Mouse (Mus musculus) neural tube, embryonic 14.5 days (tissue): ENCODE data around the gene Pelp1. TPM values are rescaled to one million over a fixed set of nuclear protein-coding genes. Genes with fewer than 3 reads are reported as not detected.
A peak's percentile ranks its signal among the peaks of the same experiment; 100 is the strongest.

ENCODE experiments used
- ATAC-seq: fragments of 200-750 bp; cut with Nextera tagmentation; 2 replicates; pipeline ENCODE4 v1.8.0; 2017; ENCODE audit warnings: low read depth, mild to moderate bottlenecking, moderate TSS enrichment, moderate library complexity
- H3K27ac ChIP-seq: fragments of 300-500 bp; sonication (generic); 2 replicates; pipeline ENCODE4 v1.5.1; 2014; ENCODE audit warnings: low read depth, mild to moderate bottlenecking, control low read depth, low read length, moderate library complexity, mixed read lengths
- H3K27me3 ChIP-seq: fragments of 300-500 bp; sonication (generic); 2 replicates; pipeline ENCODE4 v1.6.1; 2014; ENCODE audit warnings: low read length; ENCODE audit not compliant: control insufficient read depth, insufficient read depth
- H3K36me3 ChIP-seq: fragments of 300-500 bp; sonication (generic); 2 replicates; pipeline ENCODE4 v1.6.1; 2014; ENCODE audit warnings: low read length, mixed read lengths; ENCODE audit not compliant: control insufficient read depth, insufficient read depth
- H3K4me1 ChIP-seq: fragments of 300-500 bp; sonication (generic); 2 replicates; pipeline ENCODE4 v1.6.1; 2014; ENCODE audit warnings: low read length; ENCODE audit not compliant: control insufficient read depth, insufficient read depth
- H3K4me2 ChIP-seq: fragments of 300-500 bp; sonication (generic); 2 replicates; pipeline ENCODE4 v1.6.1; 2014; ENCODE audit warnings: mild to moderate bottlenecking, low read depth, low read length, control low read depth
- H3K4me3 ChIP-seq: fragments of 300-500 bp; sonication (generic); 2 replicates; pipeline ENCODE4 v1.5.1; 2014; ENCODE audit warnings: low read depth, low read length, control low read depth, mixed read lengths
- H3K9ac ChIP-seq: fragments of 300-500 bp; sonication (generic); replicated peaks from 2 replicates; pipeline ENCODE4 v1.6.1; 2014; ENCODE audit warnings: low read depth, mild to moderate bottlenecking, control low read depth, low read length, mixed read lengths
- H3K9me3 ChIP-seq: fragments of 300-500 bp; sonication (generic); 2 replicates; pipeline ENCODE4 v1.6.1; 2016; ENCODE audit warnings: low read length; ENCODE audit not compliant: control insufficient read depth
- WGBS: fragments of 180-500 bp; shearing (Covaris S2); extraction: QIAGEN DNeasy Blood & Tissue Kit; methylation state at CpG from one replicate; pipeline ENCODE4 v1.1.7; 2014; 5-methylcytosine and 5-hydroxymethylcytosine counted together
- polyA plus RNA-seq: library from polyadenylated mRNA; unstranded; fragments of >200 nt; fragmentation: Nextera tagmentation; extraction: Ambion mirVana; gene quantifications from 2 replicates; pipeline ENCODE4 v1.2.1, GENCODE M21; 2014

The Pelp1 gene
- 29.3 and 32.1 TPM in 2 replicates for polyA plus RNA-seq

DNA sequence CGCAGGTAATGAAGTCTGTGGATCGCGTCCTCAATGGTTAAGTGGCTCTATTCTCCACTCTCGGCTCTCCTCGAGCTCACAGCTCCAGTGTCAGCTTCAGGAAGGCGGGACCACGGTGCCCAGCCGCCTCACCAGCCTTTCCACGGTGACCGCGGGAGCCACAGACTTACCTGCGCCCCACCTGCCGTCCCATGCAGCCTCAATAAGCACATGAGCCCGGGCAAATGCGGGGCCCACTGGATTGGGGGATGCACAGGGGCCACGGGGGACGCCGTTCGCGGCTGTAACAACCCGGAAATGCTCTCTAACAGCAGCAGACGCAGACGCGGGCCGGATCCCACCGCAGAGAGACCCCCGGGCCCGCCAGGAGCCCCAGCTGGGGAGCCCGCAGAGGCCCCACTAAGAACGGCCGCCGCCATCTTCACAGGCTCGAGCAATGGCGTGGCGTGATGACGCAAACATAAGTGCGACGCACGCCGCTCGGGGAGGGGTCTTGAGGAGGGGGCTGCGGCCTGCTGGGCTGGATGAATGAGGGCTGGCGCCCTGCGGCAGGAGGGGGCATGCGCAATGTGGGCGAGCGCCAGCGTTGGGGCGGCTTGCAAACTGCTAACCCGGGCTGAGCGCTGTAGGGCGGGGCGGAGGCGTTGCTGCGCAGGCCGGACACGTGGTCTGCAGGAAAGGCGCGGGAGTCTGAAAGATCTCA lies at the start of gene Pelp1:
TSS of gene Pelp1 (minus strand) at position 438 of the 703 bp plus-strand sequence.
- WGBS, result under 1% methylated on average over 59 of the region's 59 CpGs
- Histone ChIP-seq H3K27me3 (no peaks in the 10 kb centered on the region), H3K36me3 (no peaks in the 10 kb centered on the region), H3K4me1 (peaks cover 13% of the 10 kb centered on the region), H3K4me2 (peak within 1 kb of the TSS; percentile 84), H3K27ac (peak within 1 kb of the TSS; percentile 73), H3K9ac (peak within 1 kb of the TSS; percentile 95), H3K4me3 (peak within 1 kb of the TSS; percentile 99), H3K9me3 (no peaks in the 10 kb centered on the region)
- peak; percentile 98 for ATAC-seq

DNA sequence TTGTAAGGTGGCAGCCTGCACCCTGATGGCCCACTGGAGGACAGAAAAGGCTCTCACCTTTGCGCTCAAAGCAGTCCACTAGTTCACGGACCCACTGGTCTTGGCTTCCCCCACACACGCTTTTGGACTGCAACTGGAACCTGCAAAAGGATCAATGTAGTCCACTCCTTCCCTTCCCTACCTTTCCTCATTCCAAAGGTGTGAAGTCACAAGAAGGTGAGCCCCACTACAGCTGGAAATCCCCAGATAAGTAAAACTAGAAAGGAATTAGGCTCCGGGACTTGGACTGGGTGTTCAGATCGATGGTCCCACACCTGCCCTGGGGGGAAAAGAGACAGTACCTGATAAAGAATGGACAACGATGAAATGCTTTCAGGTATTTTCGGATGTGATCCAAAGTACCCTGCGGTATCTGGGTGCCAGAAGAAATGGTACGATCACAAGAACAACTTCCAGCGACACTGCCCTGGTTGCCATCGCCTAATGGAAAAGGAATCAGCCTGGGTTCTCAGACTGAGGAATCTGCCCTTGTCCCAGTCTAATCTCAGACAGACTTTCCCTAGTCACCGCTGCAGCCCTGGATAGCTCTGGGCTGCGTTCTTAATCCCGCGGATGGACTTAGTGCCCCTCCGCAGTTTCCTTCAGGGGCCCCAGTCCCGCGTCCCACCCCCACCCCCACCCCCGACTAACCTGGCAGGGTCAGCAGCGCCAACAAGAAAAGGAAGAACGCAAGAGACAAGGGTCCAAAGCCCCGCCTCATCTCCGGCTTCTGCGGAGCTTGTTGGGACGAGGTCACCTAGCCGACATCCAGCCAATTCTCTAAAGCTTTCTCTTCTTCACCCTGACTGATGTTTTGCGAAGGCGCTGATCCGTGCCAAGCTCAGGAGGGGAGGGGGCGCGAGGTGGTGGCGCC lies 49.1 kb upstream of the Pelp1 start, which contains the start of gene Zmynd15:
TSS of gene Zmynd15 (plus strand) at position 746 of the 913 bp plus-strand sequence.
- peak within 1 kb of the TSS; percentile 61 for H3K4me2 ChIP-seq
- H3K36me3 ChIP-seq, result 0 out of 2 replicates have a peak, but pooled peaks cover 5% of the 10 kb centered on the region
- no peak within 1 kb of the TSS for H3K27ac ChIP-seq
- H3K4me3 ChIP-seq, result peak within 1 kb of the TSS; percentile 30
- H3K9ac ChIP-seq, result peak within 1 kb of the TSS; percentile 41; the same call in 1 of the 2 replicates
- no peaks in the 10 kb centered on the region; the same call in 1 of the 2 replicates for H3K4me1 ChIP-seq
- H3K27me3 ChIP-seq, result peaks cover 19% of the 10 kb centered on the region
- 17% methylated on average over 32 of the region's 32 CpGs for WGBS
- ATAC-seq, result no peak
- no peaks in the 10 kb centered on the region for H3K9me3 ChIP-seq

DNA sequence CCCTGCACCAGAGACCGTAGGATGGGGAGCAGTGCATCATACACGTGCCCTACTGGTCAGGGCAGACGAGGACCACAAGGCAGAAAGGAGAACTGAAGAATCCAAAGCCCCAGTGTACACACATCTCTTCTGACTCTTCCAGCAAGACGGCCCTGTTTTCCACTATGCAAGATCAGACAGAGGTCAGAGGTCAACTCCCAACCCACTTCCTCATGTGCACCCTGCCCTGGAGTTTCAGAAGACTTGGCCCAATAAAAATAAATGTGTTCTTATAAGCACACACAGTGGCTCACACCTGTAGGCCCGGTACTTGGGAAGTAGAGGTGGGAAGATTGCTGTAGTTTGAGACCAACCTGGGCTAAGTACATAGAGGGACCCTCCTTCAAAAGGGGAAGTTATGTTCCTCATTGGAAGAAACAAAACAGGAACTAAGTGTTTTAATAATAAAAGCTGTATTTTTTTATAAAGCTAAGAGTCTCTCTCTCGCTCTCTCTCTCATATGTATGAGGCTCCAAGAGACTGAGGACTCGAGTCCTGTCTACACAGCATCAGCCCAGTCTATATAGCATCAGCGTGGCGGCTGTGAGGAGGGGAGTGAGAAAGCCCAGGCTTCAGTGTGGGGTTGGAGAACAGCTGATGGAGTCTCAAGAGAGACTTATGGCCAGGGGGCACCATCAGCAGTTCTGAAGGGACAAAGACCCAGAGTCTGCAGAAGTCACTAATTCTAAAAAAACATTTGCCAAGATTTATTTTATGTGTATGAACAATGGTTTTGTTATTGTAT lies 43.6 kb upstream of the Pelp1 start:
- Histone ChIP-seq H3K4me2 (no peak overlapping the region), H3K4me1 (peaks cover 10% of the 10 kb centered on the region; the same call in 1 of the 2 replicates), H3K9me3 (no peaks in the 10 kb centered on the region), H3K27me3 (no peaks in the 10 kb centered on the region), H3K4me3 (no peak overlapping the region), H3K36me3 (0 out of 2 replicates have a peak, but pooled peaks cover 5% of the 10 kb centered on the region), H3K9ac (no peak overlapping the region), H3K27ac (no peak overlapping the region)
- no peak for ATAC-seq
- WGBS, result 89% methylated on average over 9 of the region's 9 CpGs

DNA sequence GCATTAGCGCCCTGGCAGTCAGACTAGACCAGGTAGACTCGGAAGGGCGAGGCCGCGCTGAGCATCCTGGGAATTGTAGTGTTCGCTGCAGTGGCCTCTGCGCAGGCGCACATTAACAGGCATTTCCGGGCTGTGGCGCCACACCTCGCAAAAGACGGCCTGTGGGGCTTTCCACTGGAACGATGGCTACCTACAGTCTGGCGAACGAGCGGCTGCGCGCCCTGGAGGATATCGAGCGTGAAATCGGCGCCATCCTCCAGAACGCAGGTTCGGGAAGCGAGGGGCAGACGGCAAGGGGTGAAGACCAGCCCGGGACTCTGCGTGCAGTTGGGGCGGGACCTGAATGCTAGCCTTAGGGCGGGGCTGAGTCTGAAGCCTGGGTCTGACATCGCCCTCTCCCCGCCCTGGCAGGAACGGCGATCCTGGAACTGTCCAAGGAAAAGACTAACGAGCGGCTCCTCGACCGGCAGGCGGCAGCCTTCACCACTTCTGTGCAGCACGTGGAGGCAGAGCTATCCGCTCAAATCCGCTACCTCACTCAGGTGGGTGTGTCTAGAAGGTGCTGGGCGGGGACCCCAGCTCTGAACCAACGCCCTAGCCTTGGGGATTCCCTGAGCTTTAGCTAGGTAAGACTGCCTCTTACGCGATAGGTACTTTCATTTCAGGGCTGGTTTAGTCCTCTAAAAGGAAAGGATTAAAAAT lies 42.1 kb upstream of the Pelp1 start, which contains the start of gene Med11:
TSS of gene Med11 (plus strand) at position 123 of the 702 bp plus-strand sequence.
- peak; percentile 96 for ATAC-seq
- Histone ChIP-seq H3K9ac (peak within 1 kb of the TSS; percentile 75), H3K27me3 (no peaks in the 10 kb centered on the region), H3K27ac (peak within 1 kb of the TSS; percentile 95), H3K36me3 (0 out of 2 replicates have a peak, but pooled peaks cover 5% of the 10 kb centered on the region), H3K9me3 (no peaks in the 10 kb centered on the region), H3K4me2 (peak within 1 kb of the TSS; percentile 70), H3K4me1 (peaks cover 10% of the 10 kb centered on the region; the same call in 1 of the 2 replicates), H3K4me3 (peak within 1 kb of the TSS; percentile 62)
- WGBS, result under 1% methylated on average over 46 of the region's 46 CpGs

DNA sequence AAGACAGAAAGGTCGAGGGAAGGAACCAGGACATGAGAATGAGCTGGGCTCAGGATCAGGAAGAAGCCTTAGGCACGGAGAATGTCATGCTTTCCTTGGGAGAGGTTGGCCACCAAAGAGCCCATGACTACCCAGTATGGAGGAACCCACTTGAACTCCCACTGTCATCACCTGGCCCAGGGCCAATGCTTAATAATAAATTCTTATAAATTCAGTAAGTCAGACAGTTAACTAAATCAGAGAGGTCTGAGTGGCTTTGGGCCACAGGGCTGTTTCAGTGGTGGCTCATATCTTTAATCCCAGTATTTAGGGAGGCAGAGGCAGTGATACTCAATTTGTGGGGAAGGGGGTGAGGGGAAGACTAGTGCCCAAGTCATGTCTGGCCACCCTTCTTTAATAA lies 41.1 kb upstream of the Pelp1 start:
- WGBS, result 79% methylated on average over 2 of the region's 2 CpGs
- no peak overlapping the region for H3K4me2 ChIP-seq
- peaks cover 10% of the 10 kb centered on the region; the same call in 1 of the 2 replicates for H3K4me1 ChIP-seq
- H3K27me3 ChIP-seq, result no peaks in the 10 kb centered on the region
- H3K27ac ChIP-seq, result no peak overlapping the region
- H3K9me3 ChIP-seq, result no peaks in the 10 kb centered on the region
- H3K36me3 ChIP-seq, result 0 out of 2 replicates have a peak, but pooled peaks cover 5% of the 10 kb centered on the region
- no peak for ATAC-seq
- H3K4me3 ChIP-seq, result no peak overlapping the region
- no peak overlapping the region for H3K9ac ChIP-seq

DNA sequence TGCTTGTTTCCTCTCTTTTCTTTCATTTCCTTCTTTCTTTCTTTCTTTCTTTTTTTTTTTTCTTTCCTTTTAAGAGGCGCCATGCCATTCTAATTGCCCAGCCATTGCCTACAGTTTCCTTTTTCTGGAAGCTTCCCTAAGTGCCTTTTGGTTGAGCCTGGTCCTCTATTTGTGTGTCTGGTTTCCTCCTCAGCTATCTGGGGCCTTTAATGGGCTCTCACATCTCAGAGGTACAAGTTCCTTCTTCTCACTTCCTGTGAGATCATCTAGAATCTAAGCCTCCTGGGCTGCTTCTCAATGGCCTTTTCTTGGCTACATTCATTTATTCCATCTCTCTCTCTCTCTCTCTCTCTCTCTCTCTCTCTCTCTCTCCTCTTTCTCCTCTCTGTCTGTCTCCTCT lies 37.5 kb upstream of the Pelp1 start:
- no peak overlapping the region for H3K27ac ChIP-seq
- H3K9me3 ChIP-seq, result no peaks in the 10 kb centered on the region
- no peaks in the 10 kb centered on the region for H3K27me3 ChIP-seq
- WGBS, result 77% methylated on average over 1 of the region's 1 CpGs
- no peak overlapping the region for H3K4me2 ChIP-seq
- no peak for ATAC-seq
- H3K36me3 ChIP-seq, result no peaks in the 10 kb centered on the region
- H3K4me3 ChIP-seq, result no peak overlapping the region
- H3K9ac ChIP-seq, result no peak overlapping the region
- peaks cover 2% of the 10 kb centered on the region; the same call in 1 of the 2 replicates for H3K4me1 ChIP-seq

DNA sequence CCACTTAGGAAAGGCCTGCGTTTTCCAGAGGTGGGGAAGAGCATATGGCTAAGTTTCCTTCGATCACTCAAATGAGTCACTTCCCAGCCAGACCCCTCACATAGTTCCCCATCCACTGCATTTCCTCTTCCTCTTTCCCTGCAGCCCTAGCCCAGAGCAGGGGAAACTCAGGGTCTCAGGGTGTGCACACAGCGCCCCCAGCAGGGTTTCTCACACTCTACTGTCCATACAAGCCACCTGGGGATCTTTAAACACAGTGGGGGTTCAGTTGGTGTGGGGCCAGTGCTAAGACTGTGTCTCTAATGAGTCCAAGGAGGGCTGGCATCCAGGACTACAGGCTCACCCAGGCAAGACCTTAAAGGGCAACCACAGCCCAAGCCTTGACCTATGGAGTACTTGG lies 36.9 kb upstream of the Pelp1 start:
- H3K9ac ChIP-seq, result no peak overlapping the region
- H3K9me3 ChIP-seq, result no peaks in the 10 kb centered on the region
- no peak for ATAC-seq
- WGBS, result 56% methylated on average over 3 of the region's 3 CpGs
- no peak overlapping the region for H3K4me3 ChIP-seq
- no peak overlapping the region for H3K27ac ChIP-seq
- H3K36me3 ChIP-seq, result no peaks in the 10 kb centered on the region
- no peaks in the 10 kb centered on the region for H3K4me1 ChIP-seq
- no peak overlapping the region for H3K4me2 ChIP-seq
- H3K27me3 ChIP-seq, result no peaks in the 10 kb centered on the region

DNA sequence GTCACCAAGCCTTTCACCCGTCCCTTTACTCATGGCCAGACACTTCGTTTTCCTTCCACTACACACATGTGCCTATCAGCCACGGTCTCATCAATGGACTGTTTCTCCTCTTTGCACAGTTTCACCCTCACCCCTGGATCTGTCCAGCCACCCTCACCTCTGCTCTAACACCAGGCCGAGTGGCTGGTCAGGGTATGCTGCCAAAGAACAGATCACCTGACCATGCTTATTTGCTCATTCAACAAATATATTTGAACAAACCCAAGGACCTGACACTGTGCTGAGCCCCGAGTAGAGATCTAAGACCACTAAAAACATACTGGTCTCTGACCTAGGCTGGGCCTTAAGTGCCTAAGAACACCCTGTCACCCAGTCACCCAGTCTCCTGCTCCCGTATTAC lies 34.8 kb upstream of the Pelp1 start:
- Histone ChIP-seq H3K27me3 (no peaks in the 10 kb centered on the region), H3K27ac (no peak overlapping the region), H3K4me2 (no peak overlapping the region), H3K9me3 (no peaks in the 10 kb centered on the region), H3K9ac (no peak overlapping the region), H3K4me1 (no peaks in the 10 kb centered on the region), H3K4me3 (no peak overlapping the region), H3K36me3 (peaks cover 10% of the 10 kb centered on the region)
- no peak for ATAC-seq
- 81% methylated on average over 6 of the region's 6 CpGs for WGBS
